Mouse (Mus musculus): ENCODE measurements at regions not wholly inside any gene's neighbourhood (a gene's known extent, or its start where the extent isn't known, plus 50 kb on each side); places are given as distances from the start of the nearest gene placed in this dataset.

DNA sequence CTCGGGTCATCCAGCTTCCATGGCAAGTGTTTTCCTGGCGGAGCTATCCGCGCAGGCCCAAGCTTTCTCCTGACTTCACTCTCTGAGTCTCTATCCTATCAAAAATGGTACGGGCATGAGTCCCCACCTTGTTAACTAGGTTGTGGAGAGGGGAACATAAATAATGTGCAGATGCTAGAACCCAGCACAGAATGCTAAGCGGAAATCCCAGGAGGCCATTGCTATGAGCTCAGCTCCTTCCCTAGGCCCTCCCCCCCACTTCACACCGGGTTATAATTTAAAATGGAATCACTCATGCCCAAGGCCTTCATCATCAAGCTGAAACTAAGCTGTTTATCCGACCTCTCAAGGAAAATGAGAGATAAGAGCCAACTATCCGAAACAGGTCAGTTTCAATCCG, 60.4 kb upstream of the Cd83 start:
- no peak for DNase-seq (ENCODE audit: low spot score in 2 of 2)

DNA sequence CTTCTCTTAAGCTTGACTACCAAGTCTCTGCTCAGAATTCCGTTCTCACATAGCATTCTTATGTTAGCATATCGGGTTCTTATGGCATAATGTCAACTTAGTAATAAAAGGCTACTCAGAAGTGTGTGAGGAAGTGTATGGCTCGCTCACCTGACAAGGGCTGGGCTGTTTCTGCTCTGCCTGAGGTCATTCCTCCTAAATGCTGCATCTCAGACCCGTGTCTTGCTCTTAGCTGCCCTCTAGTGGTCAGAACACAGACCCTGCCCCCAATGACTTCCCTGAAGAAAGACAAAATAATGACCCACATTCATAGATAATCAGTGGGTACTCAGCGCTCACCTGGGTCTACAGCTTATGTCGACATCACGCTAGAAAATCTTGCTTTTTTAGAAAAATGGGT, 58.9 kb upstream of the Cd83 start:
- peak; percentile 19 to 57 for DNase-seq (ENCODE audit: low spot score in 2 of 2)

DNA sequence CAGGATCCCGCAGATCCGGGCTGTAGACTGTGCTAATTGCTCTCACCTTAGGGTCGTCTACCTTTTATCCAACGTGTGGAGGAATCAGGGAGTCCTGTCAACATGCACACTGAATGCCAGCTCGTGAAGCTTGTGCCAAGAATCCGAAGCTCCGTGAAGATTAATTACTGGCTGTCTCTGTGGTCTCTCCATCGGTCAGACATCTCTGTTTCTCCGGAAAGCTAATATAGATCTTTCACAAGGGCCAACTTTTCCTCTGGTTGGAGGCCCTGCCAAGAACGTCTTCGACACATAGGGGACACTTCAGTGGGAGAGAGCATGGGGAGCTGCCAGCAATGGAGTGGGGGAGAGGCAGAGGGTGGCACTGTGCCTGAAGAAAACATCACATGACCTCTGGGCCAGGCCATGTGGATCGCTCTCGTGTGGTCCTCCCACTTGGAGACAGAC, 57.7 kb upstream of the Cd83 start:
- no peak for DNase-seq (ENCODE audit: low spot score in 2 of 2)

DNA sequence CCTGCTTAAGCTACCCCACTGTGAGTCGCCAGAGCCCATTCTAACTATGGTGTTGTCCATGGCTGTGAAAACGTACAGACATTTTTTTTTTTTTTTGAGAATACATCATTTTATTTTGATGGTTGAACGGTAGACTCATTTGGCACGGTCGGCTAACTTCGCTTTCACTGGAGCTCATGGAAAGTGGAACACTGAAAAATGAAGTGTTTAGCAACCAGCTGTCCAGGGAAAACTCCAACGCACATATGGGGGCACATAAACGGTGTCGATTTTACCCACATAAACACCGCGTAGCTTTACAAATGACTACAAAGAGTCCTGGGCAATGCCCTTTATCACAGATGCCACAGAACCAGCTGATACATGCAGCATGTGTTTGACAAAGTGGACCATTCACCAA, 55.0 kb upstream of the Cd83 start:
- DNase-seq (ENCODE audit: low spot score in 2 of 2), result no peak

DNA sequence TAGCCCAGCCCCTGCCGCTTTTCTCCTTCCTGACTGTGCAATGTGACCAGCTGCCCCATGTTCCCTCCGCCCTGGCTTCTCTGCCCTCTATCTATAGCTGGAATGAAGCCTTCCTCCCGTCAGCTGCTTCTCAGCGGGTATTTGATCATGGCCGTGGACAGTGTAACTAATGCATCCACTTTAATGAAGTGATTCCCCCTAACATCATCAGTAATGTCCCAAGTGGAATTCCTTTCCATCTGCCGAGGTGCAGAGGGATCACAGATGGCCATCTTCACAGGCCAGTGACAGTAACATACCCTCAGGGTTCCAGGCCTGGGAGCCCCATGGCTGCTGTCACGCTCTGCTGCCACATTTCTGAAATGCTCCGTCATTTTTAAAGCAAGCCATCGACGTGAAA, 51.5 kb upstream of the Cd83 start:
- DNase-seq (ENCODE audit: low spot score in 2 of 2), result no peak

DNA sequence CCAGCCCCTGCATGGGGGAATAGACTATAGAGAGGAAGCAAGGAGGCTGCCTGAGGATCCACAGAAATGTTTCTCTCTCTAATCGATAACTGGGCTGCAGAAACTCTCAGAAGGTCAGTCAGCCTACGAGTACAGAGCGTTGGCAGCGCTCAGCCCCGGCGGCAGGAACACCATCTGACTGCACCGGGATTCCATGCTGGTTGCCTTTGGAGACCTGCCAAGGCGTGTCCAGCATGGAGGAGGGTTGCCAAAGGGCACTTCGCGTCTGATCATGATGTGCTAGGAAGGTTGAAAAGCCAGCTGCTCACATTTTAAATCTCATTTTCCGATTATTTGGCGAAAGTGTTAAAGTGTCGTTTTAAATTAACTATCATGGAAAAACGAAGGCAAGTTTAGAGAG, 49.9 kb upstream of the Cd83 start:
- DNase-seq (ENCODE audit: low spot score in 2 of 2), result no peak

Data from natural killer cell, adult 2 months (primary cell).